Mouse (Mus musculus) kidney, postnatal 36 days (tissue): ENCODE results near the gene Ehhadh.
A peak's percentile ranks its signal among the peaks of the same experiment; 100 is the strongest.
"Not testable (repeated sequence)": the region's sequence is repeated elsewhere in the genome, so short reads cannot be mapped to it uniquely, and the experiment has no call there.

ENCODE experiments used
- DNase-seq, 2 experiments: peaks; one replicate each; pipeline ENCODE4 v3.0.0; 2021 to 2022; ENCODE audit warnings: mixed read lengths in 2 of 2

Ehhadh gene

GRCm38 (mm10) chr16:21793875-21794696 lies 6.5 kb upstream of the Ehhadh start, which contains the start of gene Map3k13:
Map3k13 (plus strand) TSS chr16:21794346.
- peak; percentile 96 to 98 for DNase-seq

DNA sequence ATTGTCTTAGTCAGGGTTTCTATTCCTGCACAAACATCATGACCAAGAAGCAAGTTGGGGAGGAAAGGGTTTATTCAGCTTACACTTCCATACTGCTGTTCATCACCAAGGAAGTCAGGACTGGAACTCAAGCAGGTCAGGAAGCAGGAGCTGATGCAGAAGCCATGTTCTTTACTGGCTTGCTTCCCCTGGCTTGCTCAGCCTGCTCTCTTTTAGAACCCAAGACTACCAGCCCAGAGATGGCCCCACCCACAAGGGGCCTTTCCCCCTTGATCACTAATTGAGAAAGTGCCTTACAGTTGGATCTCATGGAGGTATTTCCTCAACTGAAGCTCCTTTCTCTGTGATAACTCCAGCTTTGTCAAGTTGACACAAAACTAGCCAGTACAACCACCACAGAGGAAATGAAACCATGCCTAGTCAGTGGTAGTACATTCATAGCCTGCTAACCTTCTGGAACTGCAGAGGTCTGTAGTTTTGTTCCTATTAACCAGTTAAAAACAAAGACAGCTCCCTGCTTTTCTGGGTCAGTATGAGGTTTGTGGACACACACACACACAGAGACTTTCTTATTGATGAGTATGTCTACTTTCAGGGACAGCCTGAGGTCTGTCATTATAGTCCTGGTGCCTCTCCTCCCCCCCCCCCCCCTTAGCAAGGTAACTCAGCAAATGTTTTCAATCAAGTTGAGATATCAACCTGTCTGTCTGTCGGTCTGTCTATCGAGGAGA lies 5.6 kb upstream of the Ehhadh start:
- not testable (repeated sequence) for DNase-seq

DNA sequence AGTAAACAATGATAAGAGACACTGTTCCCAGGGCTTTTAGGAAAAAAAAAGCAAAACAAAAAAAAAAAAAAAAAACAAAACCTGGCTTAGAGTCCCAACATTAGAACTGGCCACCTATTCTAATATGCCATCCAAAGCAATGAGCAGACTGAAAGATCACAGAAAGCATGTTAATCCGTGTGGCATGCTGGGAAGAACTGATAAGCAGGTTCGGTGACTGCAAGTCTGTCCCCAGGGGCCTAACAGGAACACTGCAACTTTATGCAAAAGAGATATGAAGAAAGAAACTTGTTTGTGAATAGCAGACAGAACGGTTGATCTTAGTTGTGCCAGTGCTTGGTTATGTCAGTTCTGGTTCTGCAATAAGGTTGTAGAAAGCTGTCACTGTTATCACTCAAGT lies 4.2 kb upstream of the Ehhadh start:
- no peak for DNase-seq

DNA sequence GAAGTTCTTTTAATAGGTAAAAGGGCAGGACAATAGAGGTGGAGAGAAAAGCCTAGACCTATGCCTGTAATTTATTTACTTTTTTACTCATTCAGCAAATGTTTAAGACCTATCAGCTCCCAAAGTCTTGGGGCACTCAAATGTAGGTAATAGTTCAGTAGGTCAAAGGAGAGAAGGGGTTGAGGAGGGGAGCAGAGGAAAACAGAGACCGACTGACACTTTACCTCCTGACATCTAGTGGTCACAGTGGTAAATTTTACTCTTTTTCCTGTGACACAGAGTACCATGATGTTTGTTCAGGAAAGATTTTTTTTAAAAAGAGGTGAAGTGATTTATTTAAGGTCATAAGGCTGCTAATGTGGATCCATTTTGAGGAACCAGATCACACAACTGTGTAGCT lies 2.9 kb upstream of the Ehhadh start:
- peak in 1 of 2 experiments; percentile 65 for DNase-seq

DNA sequence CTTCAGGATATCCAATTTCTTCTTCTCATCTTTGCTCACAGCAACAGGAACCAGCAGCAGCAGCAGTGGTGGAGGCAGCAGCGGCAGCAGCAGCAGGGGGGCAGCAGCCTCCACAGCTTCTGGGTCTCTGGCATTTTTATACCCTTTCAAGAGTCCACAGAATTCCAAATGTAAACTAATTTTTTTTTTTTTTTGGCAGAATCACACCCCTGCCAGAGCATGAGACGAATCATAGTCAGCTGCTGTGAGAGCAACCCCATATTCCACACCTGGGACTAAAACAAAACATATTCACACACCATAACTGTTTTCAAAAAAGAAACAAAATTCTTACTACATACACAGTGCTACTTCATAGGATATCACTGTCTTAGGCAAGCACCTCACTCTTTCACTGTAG lies 1.6 kb upstream of the Ehhadh start:
- no peak for DNase-seq

DNA sequence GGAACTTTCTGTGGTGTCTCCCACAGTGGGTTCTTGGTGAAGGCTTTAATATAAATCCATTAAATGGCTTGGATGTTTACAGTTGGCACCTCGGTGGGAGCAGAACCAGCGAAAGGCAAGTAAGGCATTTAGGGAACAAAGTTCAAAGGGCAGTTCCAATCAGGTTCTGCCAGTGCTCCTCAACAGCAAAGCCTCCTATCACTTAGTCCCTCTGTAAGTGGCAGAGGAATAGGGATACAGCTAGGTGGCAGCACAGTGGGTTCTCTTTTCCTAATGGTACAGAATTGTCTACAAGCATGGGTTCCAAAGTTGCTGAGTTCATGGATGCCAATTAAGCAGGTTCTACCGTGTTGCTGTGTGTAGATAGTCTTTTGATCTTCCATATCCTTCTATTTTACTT lies 974 bp upstream of the Ehhadh start:
- peak; percentile 56 to 62 for DNase-seq

DNA sequence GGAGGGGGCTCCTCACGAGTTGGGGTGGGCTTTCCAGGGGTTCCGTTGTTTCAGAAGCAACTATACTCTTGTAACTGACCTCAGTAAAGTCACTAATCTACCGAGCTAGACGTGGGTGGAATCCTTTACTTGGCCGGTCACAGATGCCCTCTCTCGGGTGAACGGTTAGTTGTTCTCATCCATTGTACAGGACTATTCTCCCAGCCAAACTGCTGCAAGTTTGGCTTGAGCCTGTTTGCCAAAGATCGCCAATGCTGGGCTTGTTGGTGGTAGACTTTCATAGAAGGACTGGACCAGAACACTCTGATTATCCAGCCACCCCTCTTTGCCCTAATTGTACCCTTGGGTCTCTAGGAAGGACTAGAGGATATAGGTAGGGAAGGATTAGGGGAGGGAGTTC lies 1.3 kb downstream of the Ehhadh start:
- no peak for DNase-seq

- no peak for DNase-seq
Measured at GRCm38 (mm10) chr16:21785000-21785399, 2.6 kb downstream of the Ehhadh start.

- peak; percentile 32 to 46 for DNase-seq
Measured at GRCm38 (mm10) chr16:21782807-21783206, 4.8 kb downstream of the Ehhadh start.

DNA sequence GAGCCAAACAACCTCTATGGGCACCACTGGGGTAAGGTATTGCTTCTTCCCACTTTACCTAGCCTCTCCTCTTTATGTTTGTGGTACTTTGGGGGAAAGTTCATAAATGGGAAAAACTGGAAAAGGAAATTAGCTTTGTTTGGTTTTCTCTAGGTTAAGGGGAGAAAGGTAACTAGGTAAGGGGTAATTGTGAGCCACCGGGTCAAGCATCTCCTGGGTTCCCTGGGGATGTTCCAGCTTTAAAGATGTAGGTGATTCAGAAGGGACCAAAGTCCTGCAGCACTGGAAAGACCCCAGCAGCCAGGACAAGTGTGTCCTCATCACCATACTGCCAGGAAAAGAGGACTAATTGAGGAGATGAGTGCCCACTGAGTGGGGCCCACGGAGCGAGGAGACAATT lies 5.7 kb downstream of the Ehhadh start:
- no peak for DNase-seq

- peak in 1 of 2 experiments; percentile 51 for DNase-seq
Measured at GRCm38 (mm10) chr16:21781277-21781676, 6.3 kb downstream of the Ehhadh start.

- DNase-seq: peak in 1 of 2 experiments; percentile 42
Measured at GRCm38 (mm10) chr16:21779149-21779548, 8.5 kb downstream of the Ehhadh start.

DNA sequence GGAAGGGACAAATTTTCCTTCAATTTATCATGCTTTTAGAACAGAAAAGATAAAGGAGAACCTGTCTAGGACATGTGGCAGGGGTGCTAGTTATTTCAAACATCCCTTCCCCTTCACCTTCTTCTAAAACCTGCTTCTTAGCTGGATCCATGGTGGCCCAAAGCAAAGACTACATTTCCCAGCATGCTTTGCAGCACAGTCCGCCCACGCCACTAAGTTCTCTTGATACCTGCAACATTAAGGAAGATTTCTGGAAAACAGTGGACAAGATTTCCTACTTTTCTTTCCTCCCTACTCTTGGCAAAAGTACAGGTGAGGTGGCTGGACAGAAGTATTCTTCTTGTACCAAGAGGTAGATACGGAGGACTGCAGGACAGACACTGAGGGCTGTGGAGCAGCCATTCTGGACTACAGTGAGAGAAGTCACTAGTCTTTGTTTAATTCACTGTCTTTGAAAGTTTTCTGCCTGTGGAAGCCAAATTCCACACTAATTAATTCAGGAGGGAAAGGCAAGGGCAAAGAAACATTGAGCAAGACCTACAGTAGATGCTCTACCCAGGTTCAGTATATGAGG lies 9.2 kb downstream of the Ehhadh start:
- peak in 1 of 2 experiments; percentile 54 for DNase-seq

GRCm38 (mm10) chr16:21774725-21775124 lies 12.9 kb downstream of the Ehhadh start:
- no peak for DNase-seq

- peak in 1 of 2 experiments; percentile 44 for DNase-seq
Measured at GRCm38 (mm10) chr16:21769667-21770066, 17.9 kb downstream of the Ehhadh start.

GRCm38 (mm10) chr16:21768255-21768654 lies 19.4 kb downstream of the Ehhadh start:
- DNase-seq: no peak

DNA sequence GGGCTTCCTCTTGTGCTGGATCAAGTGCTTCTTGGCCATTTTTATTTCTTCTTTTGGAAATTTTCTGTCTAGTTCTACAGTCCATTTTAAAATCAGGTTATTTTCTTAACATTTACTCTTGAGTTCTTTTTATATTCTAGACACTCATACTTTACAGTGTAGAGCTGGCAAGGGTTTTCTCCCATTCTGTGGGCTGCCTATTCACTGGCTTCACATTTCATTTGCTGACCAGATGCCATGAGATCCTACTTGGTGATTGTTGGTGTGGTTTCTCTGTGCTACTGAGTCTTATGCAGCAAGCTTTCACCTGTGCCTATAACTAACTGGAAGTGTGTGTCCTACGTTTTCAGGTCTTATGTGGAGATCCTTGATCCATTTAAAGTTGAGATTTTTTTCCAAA lies 29.2 kb downstream of the Ehhadh start:
- DNase-seq: no peak

DNA sequence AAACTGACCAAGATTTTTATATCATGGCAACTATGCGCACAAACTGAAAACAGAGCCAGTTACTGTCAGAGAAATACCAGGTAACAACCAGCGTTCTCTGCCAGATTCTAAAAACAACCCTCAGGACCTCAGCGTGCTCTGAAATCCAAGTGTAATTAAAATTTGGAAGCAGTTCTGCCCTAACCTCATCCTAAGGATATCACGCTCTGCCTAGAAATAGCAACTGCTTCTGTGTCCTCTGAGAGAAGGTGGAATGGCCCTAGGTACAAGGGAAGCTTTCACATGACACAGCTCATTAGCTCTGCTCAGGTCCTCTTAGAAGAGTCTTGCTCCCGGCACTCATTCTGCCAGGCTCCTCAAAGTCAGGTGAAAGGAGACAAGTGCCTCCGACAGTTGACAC lies 44.2 kb downstream of the Ehhadh start:
- no peak for DNase-seq

- DNase-seq: no peak
Measured at GRCm38 (mm10) chr16:21742898-21743297, 44.7 kb downstream of the Ehhadh start.

- DNase-seq: no peak
Measured at GRCm38 (mm10) chr16:21742191-21742870, 45.3 kb downstream of the Ehhadh start.

DNA sequence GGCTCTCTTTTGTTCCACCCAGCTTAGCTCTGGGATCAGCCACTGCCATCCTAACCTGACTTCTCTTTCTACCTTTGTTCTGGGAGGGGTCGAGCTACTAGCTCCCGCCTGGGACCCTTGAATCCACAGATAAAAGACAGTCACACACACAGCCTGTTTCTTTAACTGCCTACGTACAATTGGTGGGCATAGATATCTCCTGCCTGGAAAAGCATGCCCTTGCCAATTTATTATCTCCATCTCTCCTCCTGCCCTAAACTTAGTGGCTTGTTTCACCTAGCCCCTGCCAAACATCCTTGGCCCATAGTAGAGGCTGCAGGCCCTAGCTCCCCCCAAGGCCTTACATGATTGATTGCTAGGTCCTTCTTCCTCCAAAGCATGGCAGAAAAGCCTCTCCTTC lies 46.1 kb downstream of the Ehhadh start:
- no peak for DNase-seq

- no peak for DNase-seq
Measured at GRCm38 (mm10) chr16:21735638-21736037, 52.0 kb downstream of the Ehhadh start.

DNA sequence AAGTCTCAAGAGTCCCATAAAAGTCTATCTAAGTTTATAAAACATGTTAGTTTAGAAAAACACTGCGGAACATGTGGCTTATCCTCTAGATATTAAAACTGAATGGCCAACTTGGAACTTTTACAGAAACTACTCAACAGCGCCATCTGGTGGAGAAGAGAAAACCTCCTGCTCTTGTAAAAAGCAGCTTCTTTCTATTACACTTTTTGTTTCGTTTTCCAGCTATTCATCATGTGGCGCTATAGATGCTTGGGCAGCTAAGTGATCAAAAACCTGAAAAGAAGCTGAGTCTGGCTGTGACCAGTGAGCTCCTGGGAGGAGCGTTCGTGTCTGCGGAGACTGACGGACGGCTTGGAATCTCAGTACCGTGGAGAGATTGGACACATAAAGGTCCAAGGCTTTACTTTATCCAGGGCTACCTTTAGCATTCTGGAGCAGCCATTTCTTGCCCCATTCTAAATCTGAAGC lies 59.7 kb downstream of the Ehhadh start:
- peak; percentile 72 to 88 for DNase-seq
